Mouse (Mus musculus): ENCODE results near the gene Kcnip1. TPM values are rescaled to one million over a fixed set of nuclear protein-coding genes. Genes with fewer than 3 reads are reported as not detected.

The Kcnip1 gene
- polyA plus RNA-seq, 2 experiments, result 0.10 to 0.25 TPM

GRCm38 (mm10) chr11:33927321-33927720 lies 65.6 kb downstream of the Kcnip1 start:
- Histone ChIP-seq H3K27ac (no peak overlapping the region), H3K36me3 (replicated peaks; ENCODE audit: control insufficient read depth, insufficient read depth, low read depth) (no peaks in the 10 kb centered on the region), H3K27me3 (ENCODE audit: control insufficient read depth, insufficient read depth, low read length) (no peaks in the 10 kb centered on the region), H3K9ac (replicated peaks) (no peak overlapping the region), H3K9me3 (ENCODE audit: control insufficient read depth, low read length) (no peaks in the 10 kb centered on the region), H3K4me1 (replicated peaks; ENCODE audit: control insufficient read depth in 2 of 2, insufficient read depth in 2 of 2, low read length in 1 of 2) (peaks cover 0 to 6% of the 10 kb centered on the region in 2 experiments; a peak in 2 of 4 replicates), H3K4me3 (ENCODE audit: insufficient read depth in 1 of 2, low read depth in 2 of 2, low read length in 2 of 2) (no peak overlapping the region), H3K4me2 (ENCODE audit: low read depth) (no peak overlapping the region)
- TF ChIP-seq CTCF (IDR thresholded peaks at IDR 0.05; ENCODE audit: low read depth), result no peak
- no peak for TF ChIP-seq EP300 (IDR thresholded peaks at IDR 0.05; ENCODE audit: low read depth)
- no peak for DNase-seq (ENCODE audit: low read depth in 3 of 3, low spot score in 3 of 3)
- ATAC-seq (ENCODE audit: insufficient read depth), result no peak
- 57% methylated on average over 6 of the region's 6 CpGs for WGBS (ENCODE audit: insufficient replicate concordance)

- ATAC-seq (ENCODE audit: insufficient read depth), result peak; percentile 53; the same call in 1 of the 2 replicates
- WGBS (ENCODE audit: insufficient replicate concordance), result 54% methylated on average over 2 of the region's 2 CpGs
- Histone ChIP-seq H3K27me3 (ENCODE audit: control insufficient read depth, insufficient read depth, low read length) (no peaks in the 10 kb centered on the region), H3K4me2 (ENCODE audit: low read depth) (no peak overlapping the region), H3K4me1 (replicated peaks; ENCODE audit: control insufficient read depth in 2 of 2, insufficient read depth in 2 of 2, low read length in 1 of 2) (peaks cover 0 to 2% of the 10 kb centered on the region in 2 experiments; a peak in 1 of 4 replicates), H3K9ac (replicated peaks) (no peak overlapping the region), H3K9me3 (ENCODE audit: control insufficient read depth, low read length) (no peaks in the 10 kb centered on the region), H3K27ac (no peak overlapping the region), H3K36me3 (replicated peaks; ENCODE audit: control insufficient read depth, insufficient read depth, low read depth) (no peaks in the 10 kb centered on the region), H3K4me3 (ENCODE audit: insufficient read depth in 1 of 2, low read depth in 2 of 2, low read length in 2 of 2) (no peak overlapping the region)
- TF ChIP-seq CTCF (IDR thresholded peaks at IDR 0.05; ENCODE audit: low read depth) (no peak), EP300 (IDR thresholded peaks at IDR 0.05; ENCODE audit: low read depth) (no peak)
- peak in 1 of 3 experiments; percentile 14 for DNase-seq (ENCODE audit: low read depth in 3 of 3, low spot score in 3 of 3)
Observed at GRCm38 (mm10) chr11:33926551-33926950, 66.4 kb downstream of the Kcnip1 start.

GRCm38 (mm10) chr11:33925778-33926177 lies 67.2 kb downstream of the Kcnip1 start:
- WGBS (ENCODE audit: insufficient replicate concordance), result 69% methylated on average over 8 of the region's 8 CpGs
- ATAC-seq (ENCODE audit: insufficient read depth), result no peak
- peaks cover 0 to 2% of the 10 kb centered on the region in 2 experiments; a peak in 1 of 4 replicates for H3K4me1 ChIP-seq (replicated peaks; ENCODE audit: control insufficient read depth in 2 of 2, insufficient read depth in 2 of 2, low read length in 1 of 2)

GRCm38 (mm10) chr11:33923031-33923430 lies 69.9 kb downstream of the Kcnip1 start:
- Histone ChIP-seq H3K9ac (replicated peaks) (no peak overlapping the region), H3K27ac (no peak overlapping the region), H3K4me1 (replicated peaks; ENCODE audit: control insufficient read depth in 2 of 2, insufficient read depth in 2 of 2, low read length in 1 of 2) (peaks cover 0 to 2% of the 10 kb centered on the region in 2 experiments; a peak in 1 of 4 replicates), H3K36me3 (replicated peaks; ENCODE audit: control insufficient read depth, insufficient read depth, low read depth) (no peaks in the 10 kb centered on the region), H3K4me3 (ENCODE audit: insufficient read depth in 1 of 2, low read depth in 2 of 2, low read length in 2 of 2) (no peak overlapping the region), H3K9me3 (ENCODE audit: control insufficient read depth, low read length) (no peaks in the 10 kb centered on the region), H3K27me3 (ENCODE audit: control insufficient read depth, insufficient read depth, low read length) (no peaks in the 10 kb centered on the region), H3K4me2 (ENCODE audit: low read depth) (no peak overlapping the region)
- TF ChIP-seq CTCF (IDR thresholded peaks at IDR 0.05; ENCODE audit: low read depth), result no peak
- no peak for TF ChIP-seq EP300 (IDR thresholded peaks at IDR 0.05; ENCODE audit: low read depth)
- 50% methylated on average over 3 of the region's 3 CpGs for WGBS (ENCODE audit: insufficient replicate concordance)
- no peak for DNase-seq (ENCODE audit: low read depth in 3 of 3, low spot score in 3 of 3)
- no peak for ATAC-seq (ENCODE audit: insufficient read depth)

More at GRCm38 (mm10) chr11:33925778-33926177, 67.2 kb downstream of the Kcnip1 start:
- Histone ChIP-seq H3K4me2 (ENCODE audit: low read depth) (no peak overlapping the region), H3K36me3 (replicated peaks; ENCODE audit: control insufficient read depth, insufficient read depth, low read depth) (no peaks in the 10 kb centered on the region), H3K27ac (no peak overlapping the region), H3K9ac (replicated peaks) (no peak overlapping the region), H3K9me3 (ENCODE audit: control insufficient read depth, low read length) (no peaks in the 10 kb centered on the region), H3K4me3 (ENCODE audit: insufficient read depth in 1 of 2, low read depth in 2 of 2, low read length in 2 of 2) (no peak overlapping the region), H3K27me3 (ENCODE audit: control insufficient read depth, insufficient read depth, low read length) (no peaks in the 10 kb centered on the region)
- DNase-seq (ENCODE audit: low read depth in 3 of 3, low spot score in 3 of 3), result no peak
- no peak for TF ChIP-seq CTCF (IDR thresholded peaks at IDR 0.05; ENCODE audit: low read depth)

- H3K9me3 ChIP-seq (ENCODE audit: control insufficient read depth, low read length), result no peaks in the 10 kb centered on the region
- no peaks in the 10 kb centered on the region for H3K27me3 ChIP-seq (ENCODE audit: control insufficient read depth, insufficient read depth, low read length)
- H3K9ac ChIP-seq (replicated peaks), result no peak overlapping the region
- ATAC-seq (ENCODE audit: insufficient read depth), result no peak
- H3K4me1 ChIP-seq (replicated peaks; ENCODE audit: control insufficient read depth in 2 of 2, insufficient read depth in 2 of 2, low read length in 1 of 2), result no peaks in the 10 kb centered on the region
- TF ChIP-seq CTCF (IDR thresholded peaks at IDR 0.05; ENCODE audit: low read depth) (no peak), EP300 (IDR thresholded peaks at IDR 0.05; ENCODE audit: low read depth) (no peak)
- H3K27ac ChIP-seq, result no peak overlapping the region
- WGBS (ENCODE audit: insufficient replicate concordance), result 62% methylated on average over 13 of the region's 13 CpGs
- H3K4me2 ChIP-seq (ENCODE audit: low read depth), result no peak overlapping the region
- no peak overlapping the region for H3K4me3 ChIP-seq (ENCODE audit: insufficient read depth in 1 of 2, low read depth in 2 of 2, low read length in 2 of 2)
- no peaks in the 10 kb centered on the region for H3K36me3 ChIP-seq (replicated peaks; ENCODE audit: control insufficient read depth, insufficient read depth, low read depth)
- no peak for DNase-seq (ENCODE audit: low read depth in 3 of 3, low spot score in 3 of 3)
Observed at GRCm38 (mm10) chr11:33921451-33921850, 71.5 kb downstream of the Kcnip1 start.

Measured in liver, embryonic 14.5 days (tissue).